Mouse (Mus musculus) midbrain, embryonic 15.5 days (tissue): ENCODE data around the gene 1700029P11Rik. TPM values are rescaled to one million over a fixed set of nuclear protein-coding genes. Genes with fewer than 3 reads are reported as not detected.

Source experiments
- ATAC-seq: fragments of 200-750 bp; cut with Nextera tagmentation; replicated peaks from 2 replicates; pipeline ENCODE4 v1.8.0; 2017; ENCODE audit warnings: moderate TSS enrichment
- H3K27ac ChIP-seq: fragments of 300-500 bp; sonication (generic); 2 replicates; pipeline ENCODE4 v1.5.1; 2015; ENCODE audit warnings: mild to moderate bottlenecking, inconsistent platforms
- H3K27me3 ChIP-seq: fragments of 300-500 bp; sonication (generic); replicated peaks from 2 replicates; pipeline ENCODE4 v1.6.1; 2015; ENCODE audit warnings: inconsistent platforms
- H3K36me3 ChIP-seq: fragments of 300-500 bp; sonication (generic); replicated peaks from 2 replicates; pipeline ENCODE4 v1.6.1; 2015; ENCODE audit warnings: inconsistent platforms
- H3K4me1 ChIP-seq: fragments of 300-500 bp; sonication (generic); 2 replicates; pipeline ENCODE4 v1.6.1; 2015; ENCODE audit warnings: inconsistent platforms
- H3K4me2 ChIP-seq: fragments of 300-500 bp; sonication (generic); 2 replicates; pipeline ENCODE4 v1.6.1; 2015; ENCODE audit warnings: inconsistent platforms, mild to moderate bottlenecking, moderate library complexity
- H3K4me3 ChIP-seq: fragments of 300-500 bp; sonication (generic); 2 replicates; pipeline ENCODE4 v1.5.1; 2015; ENCODE audit warnings: mild to moderate bottlenecking, inconsistent platforms
- H3K9ac ChIP-seq: fragments of 300-500 bp; sonication (generic); 2 replicates; pipeline ENCODE4 v1.6.1; 2015; ENCODE audit warnings: mild to moderate bottlenecking, inconsistent platforms
- H3K9me3 ChIP-seq: fragments of 300-500 bp; sonication (generic); 2 replicates; pipeline ENCODE4 v1.6.1; 2016; ENCODE audit warnings: inconsistent platforms
- WGBS: fragments of 180-500 bp; shearing (Covaris S2); methylation state at CpG from one replicate; pipeline ENCODE4 v1.1.7; 2015; ENCODE audit warnings: mixed read lengths; 5-methylcytosine and 5-hydroxymethylcytosine counted together
- polyA plus RNA-seq: library from polyadenylated mRNA; unstranded; fragments of >200 nt; fragmentation: Nextera tagmentation; extraction: Ambion mirVana; gene quantifications from 2 replicates; pipeline ENCODE4 v1.2.1, GENCODE M21; 2015

1700029P11Rik gene
- polyA plus RNA-seq, 1 experiment from 2014 or later = not detected

GRCm38 (mm10) chr15:81943176-81943749, 37.1 kb upstream of the 1700029P11Rik start:
- Histone ChIP-seq H3K27ac (no peak overlapping the region), H3K9ac (no peak overlapping the region), H3K27me3 (no peaks in the 10 kb centered on the region), H3K4me2 (no peak overlapping the region), H3K4me3 (no peak overlapping the region), H3K36me3 (peaks cover 14% of the 10 kb centered on the region; the same call in 1 of the 2 replicates), H3K9me3 (no peaks in the 10 kb centered on the region), H3K4me1 (peaks cover 19% of the 10 kb centered on the region)
- 8% methylated on average over 9 of the region's 9 CpGs for WGBS
- no peak for ATAC-seq

GRCm38 (mm10) chr15:81949076-81949475, 31.3 kb upstream of the 1700029P11Rik start:
- H3K9ac ChIP-seq = no peak overlapping the region
- 84% methylated on average over 10 of the region's 10 CpGs for WGBS
- H3K27me3 ChIP-seq = no peaks in the 10 kb centered on the region
- no peak overlapping the region for H3K27ac ChIP-seq
- H3K4me1 ChIP-seq = no peaks in the 10 kb centered on the region
- no peaks in the 10 kb centered on the region for H3K9me3 ChIP-seq
- H3K4me2 ChIP-seq = no peak overlapping the region
- ATAC-seq = no peak
- H3K4me3 ChIP-seq = no peak overlapping the region
- H3K36me3 ChIP-seq = peaks cover 30% of the 10 kb centered on the region; the same call in 1 of the 2 replicates

DNA sequence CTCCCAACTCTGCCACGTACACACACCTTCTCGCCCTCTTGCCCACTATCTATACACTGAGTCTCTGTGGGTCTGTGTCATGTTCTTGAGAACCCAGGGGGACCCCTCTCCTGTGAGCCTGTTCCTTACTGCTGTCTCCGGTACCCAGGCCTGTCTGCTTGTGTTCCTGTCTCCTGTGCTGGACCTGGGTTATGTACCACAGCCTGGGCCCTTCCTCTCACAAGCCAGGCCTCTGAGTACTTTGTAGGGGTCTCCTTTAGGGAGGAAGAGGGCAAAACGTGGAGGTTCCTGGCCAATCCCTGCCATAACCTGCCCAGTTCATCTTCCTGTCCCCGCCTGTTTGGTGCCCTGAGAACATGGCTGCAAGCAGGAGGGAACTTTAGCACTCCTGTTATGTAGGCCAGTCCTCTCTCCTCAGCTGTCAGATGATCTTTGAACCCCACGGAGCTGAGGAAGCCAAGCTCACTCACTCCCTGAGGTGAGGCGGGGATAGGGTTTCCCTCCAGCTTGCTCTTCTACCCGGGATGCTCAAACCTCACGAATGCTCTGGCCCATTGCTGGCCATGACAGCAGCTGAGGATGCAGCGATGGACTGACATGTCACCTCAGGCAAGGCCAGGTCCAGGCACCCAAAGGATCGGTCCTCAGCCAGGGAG, 30.7 kb upstream of the 1700029P11Rik start:
- no peak for ATAC-seq
- H3K36me3 ChIP-seq = peaks cover 32% of the 10 kb centered on the region; the same call in 1 of the 2 replicates
- H3K4me3 ChIP-seq = no peak overlapping the region
- H3K27me3 ChIP-seq = no peaks in the 10 kb centered on the region
- no peaks in the 10 kb centered on the region for H3K9me3 ChIP-seq
- 74% methylated on average over 11 of the region's 11 CpGs for WGBS
- H3K27ac ChIP-seq = no peak overlapping the region
- H3K4me1 ChIP-seq = no peaks in the 10 kb centered on the region
- no peak overlapping the region for H3K4me2 ChIP-seq
- no peak overlapping the region for H3K9ac ChIP-seq

DNA sequence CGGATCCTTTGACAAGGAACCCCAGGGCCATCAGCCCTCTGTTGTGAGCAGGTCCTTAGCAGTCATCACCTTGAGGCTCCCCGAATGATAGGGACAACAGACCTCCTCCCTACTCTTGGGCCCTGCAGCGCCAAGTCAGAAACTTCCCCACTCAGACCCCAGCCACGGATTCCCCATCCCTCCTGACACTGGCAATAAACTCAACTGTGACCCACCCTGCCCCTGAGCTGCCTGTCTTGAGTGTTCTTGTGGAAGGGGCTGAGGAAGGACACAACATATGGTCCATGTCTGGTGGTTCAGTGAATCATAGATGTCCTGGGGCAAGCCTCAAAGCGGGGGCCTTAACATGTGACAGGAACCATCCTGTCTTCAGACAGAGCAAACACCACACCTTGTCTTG, 29.6 kb upstream of the 1700029P11Rik start:
- 87% methylated on average over 5 of the region's 5 CpGs for WGBS
- no peak overlapping the region for H3K4me2 ChIP-seq
- no peak for ATAC-seq
- no peaks in the 10 kb centered on the region for H3K9me3 ChIP-seq
- H3K27me3 ChIP-seq = no peaks in the 10 kb centered on the region
- H3K36me3 ChIP-seq = peaks cover 42% of the 10 kb centered on the region
- no peak overlapping the region for H3K9ac ChIP-seq
- H3K27ac ChIP-seq = no peak overlapping the region
- H3K4me1 ChIP-seq = no peaks in the 10 kb centered on the region
- no peak overlapping the region for H3K4me3 ChIP-seq

DNA sequence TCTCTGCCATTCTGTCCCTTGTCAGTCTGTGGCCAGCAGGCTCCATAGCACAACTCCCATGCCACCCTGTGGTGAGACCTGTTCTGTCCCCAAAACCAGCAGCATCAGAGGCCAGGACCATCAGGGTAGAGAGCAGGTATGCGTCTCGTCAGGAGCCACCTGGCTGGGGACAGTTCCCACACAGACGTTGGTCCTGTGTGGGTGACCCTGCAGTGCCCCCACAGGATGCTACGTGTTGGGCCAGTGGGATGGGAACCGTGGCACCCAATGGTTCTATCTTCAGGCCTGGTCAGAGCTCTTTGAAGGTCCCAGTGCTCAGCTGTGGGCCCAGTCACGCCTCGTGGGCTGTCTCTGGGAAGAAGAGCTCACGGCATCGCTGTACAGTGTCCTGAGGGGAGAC, 29.2 kb upstream of the 1700029P11Rik start:
- ATAC-seq = no peak
- peaks cover 42% of the 10 kb centered on the region for H3K36me3 ChIP-seq
- no peak overlapping the region for H3K27ac ChIP-seq
- no peaks in the 10 kb centered on the region for H3K27me3 ChIP-seq
- H3K9ac ChIP-seq = no peak overlapping the region
- H3K4me3 ChIP-seq = no peak overlapping the region
- H3K4me2 ChIP-seq = no peak overlapping the region
- no peaks in the 10 kb centered on the region for H3K9me3 ChIP-seq
- WGBS = 92% methylated on average over 9 of the region's 9 CpGs
- H3K4me1 ChIP-seq = no peaks in the 10 kb centered on the region

- Histone ChIP-seq H3K36me3 (peaks cover 34% of the 10 kb centered on the region), H3K9ac (no peak overlapping the region), H3K27me3 (no peaks in the 10 kb centered on the region), H3K9me3 (no peaks in the 10 kb centered on the region), H3K4me2 (no peak overlapping the region), H3K4me1 (no peaks in the 10 kb centered on the region), H3K27ac (no peak overlapping the region), H3K4me3 (no peak overlapping the region)
- no peak for ATAC-seq
- WGBS = 93% methylated on average over 4 of the region's 4 CpGs
Observed at GRCm38 (mm10) chr15:81952310-81952709, 28.0 kb upstream of the 1700029P11Rik start.

DNA sequence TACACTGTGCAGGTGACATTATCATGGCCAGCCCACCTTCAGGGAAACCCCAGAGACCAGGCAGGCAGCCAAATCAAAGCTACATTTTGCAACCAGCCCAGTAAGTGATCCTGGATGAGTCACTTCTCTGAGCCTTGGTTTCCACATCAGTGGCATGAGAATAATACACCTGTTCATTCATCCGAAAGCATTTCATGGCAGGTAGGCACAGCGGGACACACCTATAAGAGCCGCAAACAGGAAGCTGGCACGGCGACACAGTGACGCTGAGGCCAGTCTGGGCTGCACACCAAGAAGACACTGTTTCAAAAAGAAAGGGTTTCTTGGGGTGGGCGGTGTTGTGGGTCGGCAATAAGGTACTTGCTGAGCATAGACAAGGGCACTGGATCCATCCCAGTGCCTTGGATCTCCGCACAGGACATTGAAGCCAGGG, 26.2 kb upstream of the 1700029P11Rik start:
- Histone ChIP-seq H3K27ac (no peak overlapping the region), H3K27me3 (no peaks in the 10 kb centered on the region), H3K9me3 (no peaks in the 10 kb centered on the region), H3K36me3 (peaks cover 32% of the 10 kb centered on the region), H3K4me3 (no peak overlapping the region), H3K4me1 (no peaks in the 10 kb centered on the region; the same call in 1 of the 2 replicates), H3K9ac (no peak overlapping the region), H3K4me2 (no peak overlapping the region)
- 97% methylated on average over 9 of the region's 9 CpGs for WGBS
- ATAC-seq = no peak

DNA sequence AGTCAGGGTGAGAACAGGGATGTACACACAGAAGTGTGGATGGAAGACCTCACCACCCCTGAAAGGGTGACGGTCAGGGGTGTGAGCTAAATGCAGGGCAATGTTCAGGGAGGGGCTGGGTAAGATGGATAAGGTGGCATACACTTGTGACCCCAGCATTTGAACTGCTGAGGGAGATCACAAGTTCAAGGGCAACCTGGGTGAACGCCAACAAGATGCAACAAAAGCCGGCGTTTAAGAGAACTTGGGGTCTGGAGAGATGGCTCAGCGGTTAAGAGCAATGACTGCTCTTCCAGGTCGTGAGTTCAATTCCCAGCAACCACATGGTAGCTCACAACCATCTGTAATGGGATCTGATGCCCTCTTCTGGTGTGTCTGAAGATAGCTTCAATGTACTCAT, 25.6 kb upstream of the 1700029P11Rik start:
- no peak overlapping the region for H3K9ac ChIP-seq
- no peak for ATAC-seq
- H3K27ac ChIP-seq = no peak overlapping the region
- H3K4me2 ChIP-seq = no peak overlapping the region
- H3K36me3 ChIP-seq = peaks cover 29% of the 10 kb centered on the region
- H3K27me3 ChIP-seq = no peaks in the 10 kb centered on the region
- 93% methylated on average over 6 of the region's 6 CpGs for WGBS
- no peaks in the 10 kb centered on the region for H3K9me3 ChIP-seq
- no peak overlapping the region for H3K4me3 ChIP-seq
- peaks cover 3% of the 10 kb centered on the region for H3K4me1 ChIP-seq

GRCm38 (mm10) chr15:81955414-81955813, 24.9 kb upstream of the 1700029P11Rik start:
- peaks cover 23% of the 10 kb centered on the region for H3K36me3 ChIP-seq
- no peak overlapping the region for H3K27ac ChIP-seq
- no peaks in the 10 kb centered on the region for H3K9me3 ChIP-seq
- no peak for ATAC-seq
- 93% methylated on average over 15 of the region's 15 CpGs for WGBS
- H3K4me3 ChIP-seq = no peak overlapping the region
- H3K27me3 ChIP-seq = no peaks in the 10 kb centered on the region
- H3K4me1 ChIP-seq = peaks cover 7% of the 10 kb centered on the region
- H3K4me2 ChIP-seq = no peak overlapping the region
- H3K9ac ChIP-seq = no peak overlapping the region

DNA sequence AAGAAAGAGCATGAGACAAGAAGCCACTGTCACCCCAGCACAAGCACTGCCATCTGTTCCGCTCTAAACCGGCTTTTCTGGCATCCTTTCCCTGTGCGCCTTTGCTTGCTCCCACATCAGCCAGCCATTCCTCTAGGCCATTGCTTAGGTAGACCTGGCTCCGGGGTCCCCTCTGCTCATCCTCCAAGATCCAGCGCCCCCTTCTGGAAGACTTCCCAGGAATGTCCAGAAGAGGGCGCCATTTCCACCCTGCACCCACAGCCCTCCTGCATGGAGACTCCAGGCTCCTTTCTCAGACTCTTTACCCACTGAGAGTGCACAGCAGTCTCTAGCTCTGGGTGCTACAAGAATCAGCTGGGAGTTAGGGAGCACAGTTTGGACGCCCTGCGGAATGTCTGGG, 23.9 kb upstream of the 1700029P11Rik start:
- 55% methylated on average over 8 of the region's 8 CpGs for WGBS
- ATAC-seq = no peak

GRCm38 (mm10) chr15:81957598-81957997, 22.7 kb upstream of the 1700029P11Rik start:
- Histone ChIP-seq H3K9me3 (no peaks in the 10 kb centered on the region), H3K27ac (no peak overlapping the region), H3K36me3 (peaks cover 11% of the 10 kb centered on the region), H3K9ac (no peak overlapping the region), H3K4me3 (no peak overlapping the region), H3K4me1 (peaks cover 7% of the 10 kb centered on the region), H3K27me3 (no peaks in the 10 kb centered on the region), H3K4me2 (no peak overlapping the region)
- no peak for ATAC-seq
- WGBS = 88% methylated on average over 11 of the region's 11 CpGs

More for the DNA sequence above, 23.9 kb upstream of the 1700029P11Rik start:
- H3K9me3 ChIP-seq = no peaks in the 10 kb centered on the region
- H3K9ac ChIP-seq = no peak overlapping the region
- peaks cover 7% of the 10 kb centered on the region for H3K4me1 ChIP-seq
- no peaks in the 10 kb centered on the region for H3K27me3 ChIP-seq
- H3K4me3 ChIP-seq = no peak overlapping the region
- peaks cover 13% of the 10 kb centered on the region for H3K36me3 ChIP-seq
- H3K27ac ChIP-seq = no peak overlapping the region
- no peak overlapping the region for H3K4me2 ChIP-seq

- H3K9ac ChIP-seq = peak overlapping the region; percentile 11; the same call in 1 of the 2 replicates
- no peaks in the 10 kb centered on the region for H3K27me3 ChIP-seq
- H3K4me2 ChIP-seq = no peak overlapping the region
- H3K9me3 ChIP-seq = no peaks in the 10 kb centered on the region
- no peak for ATAC-seq
- peaks cover 7% of the 10 kb centered on the region for H3K4me1 ChIP-seq
- H3K36me3 ChIP-seq = peaks cover 11% of the 10 kb centered on the region
- WGBS = 92% methylated on average over 3 of the region's 3 CpGs
- no peak overlapping the region for H3K4me3 ChIP-seq
- H3K27ac ChIP-seq = no peak overlapping the region
Observed at GRCm38 (mm10) chr15:81958906-81959305, 21.4 kb upstream of the 1700029P11Rik start.
